Comparison of ENCODE assay signal across 1 mouse cellular context in the genomic region with DNA sequence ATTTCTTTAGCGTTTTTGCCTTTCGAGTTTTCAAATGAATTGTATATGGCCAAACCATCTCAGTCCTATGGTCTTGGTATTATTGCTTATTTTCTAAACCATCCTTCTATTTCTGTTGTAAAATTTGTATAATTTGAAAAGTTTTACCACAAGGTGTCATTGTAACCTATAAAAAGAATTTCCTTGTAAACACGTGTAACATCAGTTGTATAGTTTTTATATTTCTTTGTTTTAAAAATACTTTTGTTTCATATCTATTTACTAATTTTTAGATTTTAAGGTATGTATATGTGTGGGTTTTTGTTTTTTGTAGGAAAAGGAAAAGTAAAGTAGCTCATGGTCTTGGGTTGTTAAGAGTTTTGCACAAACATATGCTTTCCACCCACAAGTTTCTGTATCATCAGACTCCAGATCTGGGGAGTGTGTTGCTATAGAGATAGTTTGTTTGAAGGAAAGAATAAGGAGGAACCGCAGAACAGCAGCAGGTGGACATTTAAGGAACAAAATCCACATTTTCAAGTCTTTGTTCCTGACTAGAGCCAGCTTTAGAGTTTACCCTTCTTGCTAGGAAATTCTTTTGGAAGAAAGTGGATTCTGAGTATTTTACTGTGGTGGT.
TF ChIP-seq lines count a peak whose summit lies in the region.

No protein-coding gene starts in this region.

TF ChIP-seq in MEL, 35 proteins besides CTCF, POLR2A, EP300 and RAD21 (continued from another document):
- no peak for TF ChIP-seq KAT2A (conservative IDR thresholded peaks at IDR 0.05; ENCODE audit: low read depth, low read length)
- TF ChIP-seq MYB (IDR thresholded peaks at IDR 0.05; ENCODE audit: low read depth, low read length): no peak
- TF ChIP-seq SMC3 (IDR thresholded peaks at IDR 0.05; ENCODE audit: low read depth, low read length): peak; percentile 39
- no peak for TF ChIP-seq ZNF384 (IDR thresholded peaks at IDR 0.05; ENCODE audit: low read depth, low read length)
- TF ChIP-seq JUND (IDR thresholded peaks at IDR 0.05; ENCODE audit: low read depth, low read length): no peak
- no peak for TF ChIP-seq E2F4 (IDR thresholded peaks at IDR 0.05; ENCODE audit: borderline replicate concordance, low read depth, low read length)
- TF ChIP-seq SIN3A (IDR thresholded peaks at IDR 0.05; ENCODE audit: low read length): peak; percentile 77
- TF ChIP-seq BHLHE40 (IDR thresholded peaks at IDR 0.05; ENCODE audit: borderline replicate concordance, low read depth, low read length): no peak
- no peak for TF ChIP-seq USF1 (IDR thresholded peaks at IDR 0.05; ENCODE audit: low read depth, low read length)
- TF ChIP-seq TAL1 (IDR thresholded peaks at IDR 0.05; ENCODE audit: low read length): peak; percentile 49
- TF ChIP-seq UBTF (IDR thresholded peaks at IDR 0.05; ENCODE audit: borderline replicate concordance, insufficient read depth, low read depth, low read length): no peak
- TF ChIP-seq TCF12 (IDR thresholded peaks at IDR 0.05; ENCODE audit: low read depth, low read length): 0 out of 2 replicates have a peak, but pooled peaks have one; percentile 34
- TF ChIP-seq CHD1 (IDR thresholded peaks at IDR 0.05; ENCODE audit: low read depth, low read length): no peak
- TF ChIP-seq MAFK (IDR thresholded peaks at IDR 0.05; ENCODE audit: borderline replicate concordance, low read depth, low read length): no peak
